Mouse (Mus musculus): ENCODE results near the gene Stpg3. TPM values are rescaled to one million over a fixed set of nuclear protein-coding genes. Genes with fewer than 3 reads are reported as not detected.

The Stpg3 gene
- total RNA-seq, 1 experiment = 0.45 TPM

- Histone ChIP-seq H3K27ac (ENCODE audit: insufficient read depth, low read depth, low read length, poor library complexity, severe bottlenecking) (no peak overlapping the region), H3K9ac (ENCODE audit: insufficient read depth, low read depth, low read length, poor library complexity, severe bottlenecking) (no peak overlapping the region), H3K4me1 (ENCODE audit: control insufficient read depth in 2 of 2, insufficient read depth in 2 of 2, low read length in 2 of 2, poor library complexity in 1 of 2) (peaks cover 0 to 2% of the 10 kb centered on the region in 2 experiments; a peak in 2 of 4 replicates), H3K4me3 (ENCODE audit: insufficient read depth in 1 of 2, low read depth in 1 of 2, low read length in 2 of 2, poor library complexity in 1 of 2, severe bottlenecking in 1 of 2) (no peak overlapping the region), H3K36me3 (ENCODE audit: control insufficient read depth, insufficient read depth, low read length, poor library complexity, severe bottlenecking) (peaks cover 47% of the 10 kb centered on the region), H3K9me3 (ENCODE audit: control insufficient read depth, insufficient read depth, low read depth, low read length) (no peaks in the 10 kb centered on the region)
- DNase-seq (ENCODE audit: low read depth, low spot score) = no peak
- TF ChIP-seq MAFK (IDR thresholded peaks at IDR 0.05; ENCODE audit: insufficient read depth, low read depth, low read length) = no peak
- no peak for TF ChIP-seq HCFC1 (IDR thresholded peaks at IDR 0.05; ENCODE audit: borderline replicate concordance, insufficient read depth, low read length)
- TF ChIP-seq ZC3H11A (IDR thresholded peaks at IDR 0.05; ENCODE audit: borderline replicate concordance, low read depth, low read length) = no peak
- no peak for TF ChIP-seq CHD2 (IDR thresholded peaks at IDR 0.05; ENCODE audit: low read depth, low read length)
- TF ChIP-seq ZNF384 (IDR thresholded peaks at IDR 0.05; ENCODE audit: low read depth, low read length) = no peak
- in situ Hi-C loops (cut with MboI; ENCODE audit: low sequenced_read_pairs in 2 of 2, unreplicated experiment in 2 of 2) = no loop called here
Observed at GRCm38 (mm10) chr2:25252331-25252730, 37.9 kb upstream of the Stpg3 start.

DNA sequence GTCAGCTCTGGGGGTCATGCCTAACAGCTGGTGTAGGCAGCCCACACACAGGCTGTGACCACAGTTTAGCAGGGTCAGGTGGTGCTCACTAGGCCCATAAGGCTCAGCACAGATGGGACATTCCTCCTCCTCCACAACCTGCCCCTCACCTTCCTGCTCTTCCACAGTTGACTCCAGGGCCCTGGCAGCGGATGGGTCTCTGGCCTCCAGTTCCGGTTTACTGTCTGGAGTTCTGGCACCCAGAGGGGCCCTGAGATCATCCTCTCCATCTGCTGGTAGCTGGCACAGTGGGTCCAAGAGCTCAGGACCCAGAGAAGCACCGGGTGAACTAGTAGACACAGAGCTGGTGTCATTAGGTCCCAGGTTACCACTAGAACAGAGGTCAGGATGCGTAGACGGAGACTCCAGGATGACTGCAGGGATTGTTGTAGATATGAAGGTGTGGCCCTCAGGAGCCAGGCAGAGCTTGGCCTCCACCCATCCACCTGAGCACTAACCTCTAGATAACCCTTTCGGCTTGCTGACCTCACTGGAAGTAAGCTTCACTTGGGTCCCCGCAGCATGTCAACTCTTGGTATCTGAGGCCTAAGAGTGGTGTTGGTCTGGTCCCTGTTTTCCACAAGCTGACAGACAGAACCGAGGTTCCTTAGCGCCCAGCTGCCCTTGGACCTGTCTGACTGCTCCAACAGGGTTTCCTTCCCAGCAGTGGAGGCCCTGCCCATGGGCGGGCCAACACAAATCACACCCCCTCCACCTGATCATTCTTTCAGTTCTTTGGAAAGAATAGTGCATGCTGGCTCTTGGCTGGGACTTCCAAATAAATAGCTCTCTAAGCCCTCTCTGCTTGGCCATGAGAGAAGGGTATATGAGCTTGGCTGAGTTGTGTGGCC, 32.0 kb upstream of the Stpg3 start, which contains the start of gene AL732309.1:
TSS of gene AL732309.1 (minus strand) at position 681 of the 890 bp plus-strand sequence.
- TF ChIP-seq CHD2 (IDR thresholded peaks at IDR 0.05; ENCODE audit: low read depth, low read length) (no peak), MAFK (IDR thresholded peaks at IDR 0.05; ENCODE audit: insufficient read depth, low read depth, low read length) (no peak), ZC3H11A (IDR thresholded peaks at IDR 0.05; ENCODE audit: borderline replicate concordance, low read depth, low read length) (no peak), ZNF384 (IDR thresholded peaks at IDR 0.05; ENCODE audit: low read depth, low read length) (no peak), HCFC1 (IDR thresholded peaks at IDR 0.05; ENCODE audit: borderline replicate concordance, insufficient read depth, low read length) (no peak)
- Histone ChIP-seq H3K4me1 (ENCODE audit: control insufficient read depth in 2 of 2, insufficient read depth in 2 of 2, low read length in 2 of 2, poor library complexity in 1 of 2) (peaks cover 2 to 13% of the 10 kb centered on the region in 2 experiments; a peak in 3 of 4 replicates), H3K9me3 (ENCODE audit: control insufficient read depth, insufficient read depth, low read depth, low read length) (no peaks in the 10 kb centered on the region), H3K4me3 (ENCODE audit: insufficient read depth in 1 of 2, low read depth in 1 of 2, low read length in 2 of 2, poor library complexity in 1 of 2, severe bottlenecking in 1 of 2) (no peak within 1 kb of the TSS), H3K27ac (ENCODE audit: insufficient read depth, low read depth, low read length, poor library complexity, severe bottlenecking) (no peak within 1 kb of the TSS), H3K36me3 (ENCODE audit: control insufficient read depth, insufficient read depth, low read length, poor library complexity, severe bottlenecking) (peaks cover 43% of the 10 kb centered on the region), H3K9ac (ENCODE audit: insufficient read depth, low read depth, low read length, poor library complexity, severe bottlenecking) (no peak within 1 kb of the TSS)
- in situ Hi-C loops (cut with MboI; ENCODE audit: low sequenced_read_pairs in 2 of 2, unreplicated experiment in 2 of 2) = no loop called here
- DNase-seq (ENCODE audit: low read depth, low spot score) = no peak

DNA sequence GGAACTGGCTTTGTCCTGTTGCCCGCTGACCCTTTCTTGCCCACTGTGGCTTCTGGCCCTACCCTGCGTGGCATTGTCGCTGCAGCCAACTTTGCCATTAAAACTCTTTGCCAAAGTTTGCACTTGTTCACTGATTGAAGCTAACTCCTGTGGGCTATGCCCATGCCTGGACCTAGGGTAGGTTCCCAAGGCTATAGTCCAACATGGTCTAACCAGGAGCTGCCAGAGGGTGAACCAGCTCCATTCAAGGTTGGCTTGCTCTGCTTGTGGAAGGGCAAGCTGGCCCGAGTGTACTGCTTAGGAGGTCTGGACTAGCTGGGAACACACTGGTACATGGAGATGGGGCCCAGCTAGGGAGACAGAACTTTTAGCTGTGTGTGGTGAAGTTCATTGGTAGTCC, 29.7 kb upstream of the Stpg3 start:
- TF ChIP-seq ZNF384 (IDR thresholded peaks at IDR 0.05; ENCODE audit: low read depth, low read length) (no peak), HCFC1 (IDR thresholded peaks at IDR 0.05; ENCODE audit: borderline replicate concordance, insufficient read depth, low read length) (no peak), ZC3H11A (IDR thresholded peaks at IDR 0.05; ENCODE audit: borderline replicate concordance, low read depth, low read length) (no peak), CHD2 (IDR thresholded peaks at IDR 0.05; ENCODE audit: low read depth, low read length) (no peak), MAFK (IDR thresholded peaks at IDR 0.05; ENCODE audit: insufficient read depth, low read depth, low read length) (no peak)
- Histone ChIP-seq H3K4me3 (ENCODE audit: insufficient read depth in 1 of 2, low read depth in 1 of 2, low read length in 2 of 2, poor library complexity in 1 of 2, severe bottlenecking in 1 of 2) (no peak overlapping the region), H3K9me3 (ENCODE audit: control insufficient read depth, insufficient read depth, low read depth, low read length) (no peaks in the 10 kb centered on the region), H3K27ac (ENCODE audit: insufficient read depth, low read depth, low read length, poor library complexity, severe bottlenecking) (no peak overlapping the region), H3K4me1 (ENCODE audit: control insufficient read depth in 2 of 2, insufficient read depth in 2 of 2, low read length in 2 of 2, poor library complexity in 1 of 2) (peaks cover 8 to 21% of the 10 kb centered on the region in 2 experiments; a peak in 3 of 4 replicates), H3K36me3 (ENCODE audit: control insufficient read depth, insufficient read depth, low read length, poor library complexity, severe bottlenecking) (peaks cover 25% of the 10 kb centered on the region), H3K9ac (ENCODE audit: insufficient read depth, low read depth, low read length, poor library complexity, severe bottlenecking) (no peak overlapping the region)
- no peak for DNase-seq (ENCODE audit: low read depth, low spot score)
- in situ Hi-C loops (cut with MboI; ENCODE audit: low sequenced_read_pairs in 2 of 2, unreplicated experiment in 2 of 2) = no loop called here

DNA sequence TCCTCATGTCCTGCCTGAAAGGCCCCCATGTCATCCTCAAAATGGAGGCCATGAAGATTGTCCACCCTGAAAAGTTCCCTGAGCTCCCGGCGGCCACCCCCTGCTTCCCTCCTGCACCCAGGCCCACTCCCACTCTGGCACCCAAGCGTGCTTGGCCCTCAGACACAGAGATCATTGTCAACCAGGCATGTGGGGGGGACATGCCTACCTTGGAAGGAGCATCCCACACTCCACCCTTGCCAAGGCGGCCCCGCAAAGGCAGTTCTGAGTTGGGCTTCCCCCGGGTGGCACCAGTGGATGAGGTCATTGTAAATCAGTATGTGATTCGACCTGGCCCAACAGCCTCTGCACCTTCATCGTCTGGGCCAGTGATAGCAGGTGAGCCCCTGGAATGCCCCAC, 28.9 kb upstream of the Stpg3 start:
- Histone ChIP-seq H3K4me1 (ENCODE audit: control insufficient read depth in 2 of 2, insufficient read depth in 2 of 2, low read length in 2 of 2, poor library complexity in 1 of 2) (peaks cover 8 to 23% of the 10 kb centered on the region in 2 experiments; a peak in 3 of 4 replicates), H3K9ac (ENCODE audit: insufficient read depth, low read depth, low read length, poor library complexity, severe bottlenecking) (no peak overlapping the region), H3K27ac (ENCODE audit: insufficient read depth, low read depth, low read length, poor library complexity, severe bottlenecking) (no peak overlapping the region), H3K36me3 (ENCODE audit: control insufficient read depth, insufficient read depth, low read length, poor library complexity, severe bottlenecking) (peaks cover 19% of the 10 kb centered on the region), H3K4me3 (ENCODE audit: insufficient read depth in 1 of 2, low read depth in 1 of 2, low read length in 2 of 2, poor library complexity in 1 of 2, severe bottlenecking in 1 of 2) (no peak overlapping the region), H3K9me3 (ENCODE audit: control insufficient read depth, insufficient read depth, low read depth, low read length) (no peaks in the 10 kb centered on the region)
- no peak for DNase-seq (ENCODE audit: low read depth, low spot score)
- in situ Hi-C loops (cut with MboI; ENCODE audit: low sequenced_read_pairs in 2 of 2, unreplicated experiment in 2 of 2) = no loop called here
- no peak for TF ChIP-seq MAFK (IDR thresholded peaks at IDR 0.05; ENCODE audit: insufficient read depth, low read depth, low read length)
- TF ChIP-seq ZC3H11A (IDR thresholded peaks at IDR 0.05; ENCODE audit: borderline replicate concordance, low read depth, low read length) = no peak
- no peak for TF ChIP-seq ZNF384 (IDR thresholded peaks at IDR 0.05; ENCODE audit: low read depth, low read length)
- TF ChIP-seq HCFC1 (IDR thresholded peaks at IDR 0.05; ENCODE audit: borderline replicate concordance, insufficient read depth, low read length) = no peak
- no peak for TF ChIP-seq CHD2 (IDR thresholded peaks at IDR 0.05; ENCODE audit: low read depth, low read length)

Data from ES-E14 (cell line).